9 mouse cellular contexts compared by ENCODE assay signal in the genomic region with DNA sequence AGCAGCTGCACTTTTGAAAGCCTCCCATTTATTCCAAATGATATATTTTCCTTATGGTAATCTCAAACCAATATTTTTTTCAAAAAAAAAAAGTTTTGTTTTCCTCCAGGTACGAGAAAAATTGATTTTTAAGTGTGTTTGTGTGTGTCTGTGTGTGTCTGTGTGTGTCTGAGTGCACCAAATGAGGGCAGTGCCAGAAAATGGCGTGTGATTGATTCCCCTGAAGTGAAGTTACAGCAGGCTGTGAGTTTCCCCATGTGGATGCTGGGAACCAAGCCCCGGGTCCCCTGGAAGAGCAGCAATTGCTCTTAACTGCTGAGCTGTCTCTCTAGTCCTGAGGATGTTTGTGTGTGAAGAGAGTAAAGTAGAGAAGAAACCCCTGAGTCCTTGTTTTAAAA. TPM values are rescaled to one million over a fixed set of nuclear protein-coding genes. Genes with fewer than 3 reads are reported as not detected.
DNase-seq lines count a peak whose midpoint lies in the region; ATAC-seq and TF ChIP-seq lines count a peak whose summit lies in the region.
"Had no signal": no experiment of that assay in that cellular context is flagged by ENCODE, and none has a peak within 500 bp of the region (broad histone marks: within the 10 kb centered on the region; RNA-seq: fewer than 3 reads in every experiment).

No protein-coding gene starts in this region.

- TF ChIP-seq CTCF in kidney, adult 2 months (conservative IDR thresholded peaks at IDR 0.05; ENCODE audit: insufficient read depth, insufficient read length, low read depth, low read length), result no peak

- no peaks in the 10 kb centered on the region for H3K36me3 ChIP-seq in kidney, adult 2 months (ENCODE audit: control insufficient read depth, insufficient read depth, low read length)
- H3K36me3 ChIP-seq in hindbrain, embryonic 14.5 days (replicated peaks; ENCODE audit: control insufficient read depth, insufficient read depth), result no peaks in the 10 kb centered on the region
- no peaks in the 10 kb centered on the region for H3K36me3 ChIP-seq in midbrain, embryonic 16.5 days (ENCODE audit: control insufficient read depth, insufficient read depth, low read length)

- no peak for ATAC-seq in hindbrain, embryonic 14.5 days (ENCODE audit: low FRiP score)
- no peak for ATAC-seq in midbrain, embryonic 16.5 days

- H3K27me3 ChIP-seq in kidney, adult 2 months (replicated peaks; ENCODE audit: control insufficient read depth, insufficient read depth, low read length), result no peaks in the 10 kb centered on the region
- H3K27me3 ChIP-seq in hindbrain, embryonic 14.5 days (ENCODE audit: control insufficient read depth, insufficient read depth, low read length), result no peaks in the 10 kb centered on the region
- no peaks in the 10 kb centered on the region for H3K27me3 ChIP-seq in midbrain, embryonic 16.5 days (ENCODE audit: control insufficient read depth, insufficient read depth, low read depth, low read length)

- 8% methylated on average over 3 of the region's 3 CpGs for WGBS in kidney, adult 2 months
- whole genome bisulfite sequencing in hindbrain, embryonic 14.5 days, result 17% methylated on average over 3 of the region's 3 CpGs
- WGBS in midbrain, embryonic 16.5 days, result 10% methylated on average over 3 of the region's 3 CpGs

- H3K9ac ChIP-seq in hindbrain, embryonic 14.5 days, result peak overlapping the region; percentile 83
- peak overlapping the region; percentile 82 for H3K9ac ChIP-seq in midbrain, embryonic 16.5 days (ENCODE audit: low read depth, low read length)

- DNase-seq in kidney, adult 2 months, result no peak
- no peak for DNase-seq in kidney, adult 11 months
- peak; percentile 47 for DNase-seq in brain, adult 2 months (ENCODE audit: low read depth, low spot score)
- DNase-seq in hindbrain, embryonic 14.5 days (ENCODE audit: low spot score), result no peak
- DNase-seq in ovary, postnatal 14 days (ENCODE audit: low spot score), result no peak
- no peak for DNase-seq in c-Kit-positive CD71-positive TER-119-positive erythroid progenitor cells, embryonic 14.5 days (ENCODE audit: low spot score)
- DNase-seq in frontal cortex, adult 2 months (ENCODE audit: extremely low spot score in 1 of 2, low spot score in 1 of 2), result no peak

- no peak for TF ChIP-seq POLR2A in kidney, adult 2 months (IDR thresholded peaks at IDR 0.05; ENCODE audit: low read depth, low read length)

- peak overlapping the region; percentile 87 for H3K4me3 ChIP-seq in kidney, adult 2 months (ENCODE audit: insufficient read depth, low read depth, low read length)
- H3K4me3 ChIP-seq in hindbrain, embryonic 14.5 days (replicated peaks; ENCODE audit: low read length), result peak overlapping the region; percentile 53
- H3K4me3 ChIP-seq in midbrain, embryonic 16.5 days (ENCODE audit: low read depth, low read length), result peak overlapping the region; percentile 63

- H3K4me1 ChIP-seq in kidney, adult 2 months (ENCODE audit: control insufficient read depth, insufficient read depth, low read length), result peaks cover 3% of the 10 kb centered on the region; the same call in 1 of the 2 replicates
- peaks cover 32% of the 10 kb centered on the region for H3K4me1 ChIP-seq in hindbrain, embryonic 14.5 days (replicated peaks; ENCODE audit: control insufficient read depth, insufficient read depth, low read length)
- H3K4me1 ChIP-seq in midbrain, embryonic 16.5 days (ENCODE audit: control insufficient read depth, insufficient read depth, low read length), result peaks cover 28% of the 10 kb centered on the region

- H3K9me3 ChIP-seq in hindbrain, embryonic 14.5 days (ENCODE audit: control insufficient read depth, low read length), result no peaks in the 10 kb centered on the region
- no peaks in the 10 kb centered on the region for H3K9me3 ChIP-seq in midbrain, embryonic 16.5 days (replicated peaks; ENCODE audit: control insufficient read depth, low read length, poor library complexity, severe bottlenecking)

- peak overlapping the region; percentile 66 for H3K4me2 ChIP-seq in hindbrain, embryonic 14.5 days (replicated peaks)
- peak overlapping the region; percentile 87 for H3K4me2 ChIP-seq in midbrain, embryonic 16.5 days (ENCODE audit: low read length)

- no peak overlapping the region for H3K27ac ChIP-seq in kidney, adult 2 months (ENCODE audit: insufficient read depth, low read depth, low read length)
- H3K27ac ChIP-seq in hindbrain, embryonic 14.5 days, result peak overlapping the region; percentile 91
- H3K27ac ChIP-seq in midbrain, embryonic 16.5 days (ENCODE audit: low read length), result peak overlapping the region; percentile 93

RNA-seq across cellular contexts. Expression of a gene that starts 0.8 kb away (rescaled TPM):
- polyA plus RNA-seq in kidney, adult 2 months (2012; rRNA removed), result 2.5 and 3.0 TPM in 2 replicates
- 20.0 and 20.7 TPM in 2 replicates for polyA plus RNA-seq in hindbrain, embryonic 14.5 days (2014; fragmentation: Nextera tagmentation; extraction: Ambion mirVana)
- polyA plus RNA-seq in midbrain, embryonic 16.5 days (2015; fragmentation: Nextera tagmentation; extraction: Ambion mirVana), result 25.3 and 26.3 TPM in 2 replicates
- 12.4 and 12.8 TPM in 2 replicates for polyA plus RNA-seq in frontal cortex, adult 2 months (2012; rRNA removed)

RNA-seq across cellular contexts. Expression of a gene that starts 3.9 kb away (rescaled TPM):
- 5.0 and 7.1 TPM in 2 replicates for polyA plus RNA-seq in kidney, adult 2 months (2012; rRNA removed)
- polyA plus RNA-seq in hindbrain, embryonic 14.5 days (2014; fragmentation: Nextera tagmentation; extraction: Ambion mirVana), result 83.0 and 91.1 TPM in 2 replicates
- polyA plus RNA-seq in midbrain, embryonic 16.5 days (2015; fragmentation: Nextera tagmentation; extraction: Ambion mirVana), result 75.8 and 80.6 TPM in 2 replicates
- polyA plus RNA-seq in frontal cortex, adult 2 months (2012; rRNA removed), result 23.4 and 23.9 TPM in 2 replicates

RNA-seq across cellular contexts. Expression of a gene that starts 59.0 kb away (rescaled TPM):
- not detected in 2 replicates for polyA plus RNA-seq in kidney, adult 2 months (2012; rRNA removed)
- polyA plus RNA-seq in hindbrain, embryonic 14.5 days (2014; fragmentation: Nextera tagmentation; extraction: Ambion mirVana), result not detected in 2 replicates
- polyA plus RNA-seq in midbrain, embryonic 16.5 days (2015; fragmentation: Nextera tagmentation; extraction: Ambion mirVana), result not detected in 2 replicates
- polyA plus RNA-seq in frontal cortex, adult 2 months (2012; rRNA removed), result 0.10 TPM in 1 of 2 replicates, not detected in the other
- polyA plus RNA-seq: activated CD4-positive, CD25-positive, alpha-beta regulatory T cell, adult 4 months had no signal
